Mouse (Mus musculus) embryonic facial prominence, embryonic 13.5 days (tissue): ENCODE data around the gene Coa7. TPM values are rescaled to one million over a fixed set of nuclear protein-coding genes. Genes with fewer than 3 reads are reported as not detected.

ENCODE experiments used
- ATAC-seq: fragments of 200-750 bp; cut with Nextera tagmentation; 2 replicates; pipeline ENCODE4 v1.8.0; 2017; ENCODE audit warnings: low read depth; ENCODE audit not compliant: insufficient number of reproducible peaks, insufficient read depth, low FRiP score, low TSS enrichment
- H3K27ac ChIP-seq: fragments of 300-500 bp; sonication (generic); 2 replicates; pipeline ENCODE4 v1.5.1; 2015; ENCODE audit warnings: moderate library complexity, mild to moderate bottlenecking, inconsistent platforms
- H3K27me3 ChIP-seq: fragments of 300-500 bp; sonication (generic); 2 replicates; pipeline ENCODE4 v1.6.1; 2015; ENCODE audit warnings: mild to moderate bottlenecking, inconsistent platforms
- H3K36me3 ChIP-seq: fragments of 300-500 bp; sonication (generic); 2 replicates; pipeline ENCODE4 v1.6.1; 2015; ENCODE audit warnings: mild to moderate bottlenecking, inconsistent platforms
- H3K4me1 ChIP-seq: fragments of 300-500 bp; sonication (generic); 2 replicates; pipeline ENCODE4 v1.6.1; 2015; ENCODE audit warnings: inconsistent platforms
- H3K4me2 ChIP-seq: fragments of 300-500 bp; sonication (generic); 2 replicates; pipeline ENCODE4 v1.6.1; 2015; ENCODE audit warnings: moderate library complexity, mild to moderate bottlenecking, inconsistent platforms
- H3K4me3 ChIP-seq: fragments of 300-500 bp; sonication (generic); 2 replicates; pipeline ENCODE4 v1.5.1; 2015; ENCODE audit warnings: mild to moderate bottlenecking, inconsistent platforms
- H3K9ac ChIP-seq: fragments of 300-500 bp; sonication (generic); 2 replicates; pipeline ENCODE4 v1.6.1; 2015; ENCODE audit warnings: mild to moderate bottlenecking, inconsistent platforms
- H3K9me3 ChIP-seq: fragments of 300-500 bp; sonication (generic); 2 replicates; pipeline ENCODE4 v1.6.1; 2016; ENCODE audit warnings: inconsistent platforms
- WGBS: fragments of 180-500 bp; shearing (Covaris S2); methylation state at CpG from one replicate; pipeline ENCODE4 v1.1.7; 2015; ENCODE audit warnings: mixed read lengths; 5-methylcytosine and 5-hydroxymethylcytosine counted together
- polyA plus RNA-seq: library from polyadenylated mRNA; unstranded; fragments of >200 nt; fragmentation: Nextera tagmentation; extraction: Ambion mirVana; gene quantifications from 2 replicates; pipeline ENCODE4 v1.2.1, GENCODE M21; 2015

Gene Coa7
- 49.2 and 50.9 TPM in 2 replicates for polyA plus RNA-seq

DNA sequence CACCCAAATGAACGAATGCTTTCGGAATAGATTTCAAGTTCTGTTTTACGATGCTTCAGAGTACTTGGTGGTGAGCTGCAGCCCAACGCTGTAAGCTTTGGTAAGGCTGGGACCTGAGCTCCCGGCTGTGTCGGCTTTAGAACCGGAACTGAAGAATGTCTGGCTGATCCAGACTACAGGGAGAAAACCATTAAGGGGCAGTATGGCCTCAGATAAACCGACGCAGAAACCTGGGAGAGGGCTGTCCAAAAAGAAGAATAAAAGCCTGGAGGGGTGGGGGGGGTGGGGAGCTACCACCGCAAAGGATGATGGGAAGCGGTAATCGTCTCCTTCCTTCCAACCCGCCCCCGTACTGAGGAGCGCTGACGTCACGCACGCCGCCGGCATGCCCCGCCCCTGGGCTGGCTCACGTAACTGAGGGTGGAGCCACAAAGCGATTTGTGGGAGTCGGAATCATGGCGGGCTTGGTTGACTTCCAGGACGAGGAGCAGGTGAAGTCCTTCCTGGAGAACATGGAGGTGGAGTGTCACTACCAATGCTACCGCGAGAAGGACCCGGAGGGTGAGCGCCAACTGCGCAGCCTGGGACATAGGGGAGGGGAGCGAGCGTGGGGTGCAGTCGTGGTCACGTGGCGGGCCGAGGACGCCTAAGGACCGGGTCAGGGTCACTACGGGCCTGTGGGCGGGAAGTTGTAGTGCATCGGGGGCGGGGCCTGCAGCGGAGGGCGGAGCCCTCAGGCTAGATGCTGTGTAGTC, at the start of gene Coa7:
TSS of gene Coa7 (plus strand) at position 411 of the 755 bp plus-strand sequence.
- peak; percentile 90 for ATAC-seq
- Histone ChIP-seq H3K4me2 (peak within 1 kb of the TSS; percentile 66), H3K4me1 (0 out of 2 replicates have a peak, but pooled peaks cover 4% of the 10 kb centered on the region), H3K27ac (peak within 1 kb of the TSS; percentile 93), H3K36me3 (peaks cover 19% of the 10 kb centered on the region), H3K4me3 (peak within 1 kb of the TSS; percentile 70), H3K9me3 (no peaks in the 10 kb centered on the region), H3K9ac (peak within 1 kb of the TSS; percentile 77), H3K27me3 (no peaks in the 10 kb centered on the region)
- WGBS, result under 1% methylated on average over 45 of the region's 45 CpGs

GRCm38 (mm10) chr4:108300266-108300665, 27.7 kb upstream of the Coa7 start:
- H3K27me3 ChIP-seq, result no peaks in the 10 kb centered on the region
- H3K4me3 ChIP-seq, result peak overlapping the region; percentile 90
- H3K27ac ChIP-seq, result peak overlapping the region; percentile 90
- no peaks in the 10 kb centered on the region for H3K9me3 ChIP-seq
- H3K36me3 ChIP-seq, result no peaks in the 10 kb centered on the region
- peaks cover 20% of the 10 kb centered on the region for H3K4me1 ChIP-seq
- under 1% methylated on average over 14 of the region's 14 CpGs for WGBS
- H3K4me2 ChIP-seq, result peak overlapping the region; percentile 80
- H3K9ac ChIP-seq, result peak overlapping the region; percentile 93
- no peak for ATAC-seq

GRCm38 (mm10) chr4:108300670-108301373, 27.1 kb upstream of the Coa7 start, which contains the start of gene Zyg11b:
Gene Zyg11b, minus strand, starts transcription at chr4:108301096.
- H3K9me3 ChIP-seq, result no peaks in the 10 kb centered on the region
- WGBS, result under 1% methylated on average over 50 of the region's 58 CpGs
- peaks cover 20% of the 10 kb centered on the region for H3K4me1 ChIP-seq
- no peaks in the 10 kb centered on the region for H3K36me3 ChIP-seq
- peak; percentile 92 for ATAC-seq
- H3K4me3 ChIP-seq, result peak within 1 kb of the TSS; percentile 90
- H3K27me3 ChIP-seq, result no peaks in the 10 kb centered on the region
- peak within 1 kb of the TSS; percentile 90 for H3K27ac ChIP-seq
- H3K9ac ChIP-seq, result peak within 1 kb of the TSS; percentile 93
- H3K4me2 ChIP-seq, result peak within 1 kb of the TSS; percentile 80

GRCm38 (mm10) chr4:108302296-108302890, 25.5 kb upstream of the Coa7 start:
- Histone ChIP-seq H3K9me3 (no peaks in the 10 kb centered on the region), H3K4me2 (no peak overlapping the region), H3K27me3 (no peaks in the 10 kb centered on the region), H3K36me3 (no peaks in the 10 kb centered on the region), H3K4me1 (peaks cover 20% of the 10 kb centered on the region), H3K27ac (no peak overlapping the region), H3K9ac (no peak overlapping the region), H3K4me3 (no peak overlapping the region)
- 77% methylated on average over 5 of the region's 5 CpGs for WGBS
- ATAC-seq, result no peak

DNA sequence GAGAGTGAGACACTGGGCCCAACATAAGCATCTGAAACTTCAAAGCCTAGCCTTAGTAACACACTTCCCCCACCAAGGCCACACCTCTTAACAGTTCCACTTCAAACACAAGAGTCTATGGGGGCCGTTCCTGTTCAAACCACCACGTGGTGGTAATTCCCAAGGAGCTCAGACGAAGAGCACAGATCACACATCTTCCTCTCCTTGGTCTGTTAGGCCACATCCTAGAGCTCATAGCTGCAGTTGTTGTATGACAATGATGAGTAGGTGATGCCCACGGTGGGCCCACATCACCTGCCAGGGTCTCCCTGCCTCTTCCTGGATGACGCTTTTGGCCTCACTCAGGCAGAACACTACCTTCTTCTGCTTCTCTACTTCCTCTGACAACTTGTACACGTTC, 17.2 kb upstream of the Coa7 start:
- WGBS, result 76% methylated on average over 6 of the region's 6 CpGs
- no peak overlapping the region for H3K4me3 ChIP-seq
- no peaks in the 10 kb centered on the region for H3K36me3 ChIP-seq
- no peak for ATAC-seq
- peaks cover 5% of the 10 kb centered on the region; the same call in 1 of the 2 replicates for H3K9me3 ChIP-seq
- no peak overlapping the region for H3K27ac ChIP-seq
- no peak overlapping the region for H3K4me2 ChIP-seq
- no peaks in the 10 kb centered on the region for H3K27me3 ChIP-seq
- H3K4me1 ChIP-seq, result no peaks in the 10 kb centered on the region
- no peak overlapping the region for H3K9ac ChIP-seq

GRCm38 (mm10) chr4:108314041-108314440, 13.9 kb upstream of the Coa7 start:
- no peak for ATAC-seq
- H3K9ac ChIP-seq, result no peak overlapping the region
- H3K4me3 ChIP-seq, result no peak overlapping the region
- H3K27ac ChIP-seq, result no peak overlapping the region
- H3K4me1 ChIP-seq, result no peaks in the 10 kb centered on the region
- H3K4me2 ChIP-seq, result no peak overlapping the region
- H3K36me3 ChIP-seq, result no peaks in the 10 kb centered on the region
- 60% methylated on average over 5 of the region's 5 CpGs for WGBS
- H3K9me3 ChIP-seq, result no peaks in the 10 kb centered on the region
- no peaks in the 10 kb centered on the region for H3K27me3 ChIP-seq

DNA sequence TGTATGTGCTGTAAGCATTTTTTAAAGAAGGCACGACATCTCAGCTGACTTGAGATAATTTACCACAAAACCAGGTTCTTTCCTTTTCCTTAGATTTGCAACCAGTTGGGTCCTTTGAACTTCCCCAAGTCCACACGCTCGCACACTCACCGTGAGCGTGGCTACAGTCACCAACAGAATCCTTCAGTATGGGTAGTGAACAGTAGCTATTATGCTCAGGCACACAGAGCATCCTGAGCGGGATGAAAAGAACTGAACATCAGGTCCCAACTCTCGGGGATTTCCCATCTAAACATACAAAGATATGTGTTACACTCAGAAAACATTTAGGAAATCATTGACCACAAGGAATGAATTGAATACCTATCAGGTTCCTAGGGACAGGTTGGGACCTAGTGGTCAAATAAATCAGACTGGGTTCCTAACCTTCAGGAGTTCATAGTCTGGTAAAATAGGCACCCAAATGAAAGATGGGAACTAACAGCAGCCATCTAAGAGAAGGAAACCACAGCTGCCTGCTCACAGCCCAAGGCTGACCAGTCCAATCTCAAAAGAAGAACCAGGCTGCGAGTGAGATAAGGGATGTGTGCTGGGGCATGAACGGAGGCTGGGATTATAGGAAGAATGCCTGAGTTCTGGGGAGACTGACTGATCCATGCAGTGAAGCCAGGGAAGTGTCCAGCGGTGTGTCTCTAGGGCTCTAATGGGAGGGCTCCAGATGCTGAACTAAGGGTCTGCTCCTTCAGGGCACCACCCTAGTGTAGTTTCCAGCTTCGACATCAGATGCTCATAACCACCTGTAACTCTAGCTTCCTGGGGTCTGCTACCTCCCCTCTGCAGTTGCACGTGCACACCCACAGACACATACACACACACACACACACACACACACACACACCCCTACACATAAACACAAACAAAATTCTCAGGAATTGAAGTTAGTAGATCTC, 10.0 kb upstream of the Coa7 start:
- ATAC-seq, result no peak
- H3K9me3 ChIP-seq, result no peaks in the 10 kb centered on the region
- no peak overlapping the region for H3K4me3 ChIP-seq
- H3K4me1 ChIP-seq, result no peaks in the 10 kb centered on the region
- 78% methylated on average over 12 of the region's 12 CpGs for WGBS
- no peak overlapping the region for H3K27ac ChIP-seq
- no peak overlapping the region for H3K9ac ChIP-seq
- H3K36me3 ChIP-seq, result no peaks in the 10 kb centered on the region
- H3K27me3 ChIP-seq, result no peaks in the 10 kb centered on the region
- no peak overlapping the region for H3K4me2 ChIP-seq

GRCm38 (mm10) chr4:108318649-108319615, 9.0 kb upstream of the Coa7 start:
- Histone ChIP-seq H3K4me1 (no peaks in the 10 kb centered on the region), H3K27me3 (no peaks in the 10 kb centered on the region), H3K9ac (no peak overlapping the region), H3K4me2 (no peak overlapping the region), H3K9me3 (no peaks in the 10 kb centered on the region), H3K36me3 (no peaks in the 10 kb centered on the region), H3K27ac (no peak overlapping the region), H3K4me3 (no peak overlapping the region)
- ATAC-seq, result no peak
- WGBS, result 65% methylated on average over 8 of the region's 8 CpGs

DNA sequence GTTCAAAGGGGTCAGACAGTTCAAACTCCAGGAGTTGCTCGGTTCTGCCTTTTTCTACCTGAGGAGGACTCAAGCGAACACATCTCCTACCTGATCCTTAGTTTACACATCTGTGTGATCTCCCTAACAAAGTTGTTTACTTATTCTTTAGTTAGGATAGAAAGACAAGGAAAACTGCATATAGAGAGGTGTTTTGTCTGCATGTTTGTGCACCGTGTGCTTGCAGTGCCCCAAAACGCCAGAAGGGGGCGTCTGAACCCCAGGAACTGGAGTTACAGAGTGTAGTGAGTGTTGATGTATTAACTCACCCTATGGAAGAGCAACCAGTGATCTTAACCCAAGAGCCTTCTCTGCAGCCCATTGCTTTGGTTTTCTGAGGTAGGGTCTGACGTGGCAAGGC, 8.2 kb upstream of the Coa7 start:
- Histone ChIP-seq H3K4me2 (no peak overlapping the region), H3K27me3 (no peaks in the 10 kb centered on the region), H3K9ac (no peak overlapping the region), H3K4me1 (no peaks in the 10 kb centered on the region), H3K36me3 (no peaks in the 10 kb centered on the region), H3K9me3 (no peaks in the 10 kb centered on the region), H3K4me3 (no peak overlapping the region), H3K27ac (no peak overlapping the region)
- no peak for ATAC-seq
- 70% methylated on average over 6 of the region's 6 CpGs for WGBS

DNA sequence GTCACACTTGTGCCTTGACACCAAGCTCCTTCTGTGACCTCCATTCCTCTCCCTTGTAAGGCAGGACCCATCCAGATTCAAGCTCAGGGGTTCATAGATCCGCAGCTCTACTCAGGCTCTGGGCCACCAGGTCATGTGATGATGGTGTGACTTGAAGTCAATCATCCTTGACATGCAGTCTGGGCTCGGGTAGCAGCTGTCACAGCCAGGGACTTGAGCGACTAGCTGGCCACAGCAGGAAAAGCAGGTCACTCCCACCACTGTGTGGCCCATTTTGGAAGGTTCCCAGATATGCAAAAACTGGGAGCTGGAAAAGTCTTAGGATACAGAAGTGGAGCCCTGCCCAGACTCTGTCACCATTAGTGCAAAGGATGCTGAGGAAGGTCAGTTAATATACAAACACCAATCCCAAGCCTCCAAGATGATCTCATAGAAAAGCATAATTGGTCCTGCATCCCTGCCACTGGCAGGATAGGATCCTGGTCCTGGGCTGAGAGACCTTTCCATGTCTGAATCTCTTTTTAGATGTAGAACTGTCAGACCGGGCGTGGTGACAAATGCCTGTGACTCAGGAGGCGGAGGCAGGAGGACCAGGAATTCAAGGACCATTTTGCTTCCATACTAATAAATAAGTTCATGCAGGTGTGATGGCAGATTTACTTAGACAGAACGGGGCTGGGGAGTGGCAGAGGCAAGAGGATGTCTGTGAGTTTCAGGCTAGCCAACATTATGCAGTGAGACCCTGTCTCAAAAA, 7.1 kb upstream of the Coa7 start:
- Histone ChIP-seq H3K4me1 (no peaks in the 10 kb centered on the region), H3K9me3 (no peaks in the 10 kb centered on the region), H3K27me3 (no peaks in the 10 kb centered on the region), H3K36me3 (no peaks in the 10 kb centered on the region), H3K9ac (no peak overlapping the region), H3K4me3 (no peak overlapping the region), H3K4me2 (no peak overlapping the region), H3K27ac (no peak overlapping the region)
- 78% methylated on average over 7 of the region's 7 CpGs for WGBS
- no peak for ATAC-seq
